Mouse (Mus musculus) heart, adult 2 months (tissue): Measurements from ENCODE around the gene Gadd45g. TPM values are rescaled to one million over a fixed set of nuclear protein-coding genes. Genes with fewer than 3 reads are reported as not detected.
"Not testable (repeated sequence)": the region's sequence is repeated elsewhere in the genome, so short reads cannot be mapped to it uniquely, and the experiment has no call there.

Experiments used
- DNase-seq, 2 experiments: peaks; one replicate each; pipeline ENCODE4 v3.0.0; 2021
- H3K27ac ChIP-seq: fragments of 200-600 bp; 2 replicates; pipeline ENCODE4 v1.8.1; 2022
- H3K27me3 ChIP-seq: fragments of 200-500 bp; 2 replicates; pipeline ENCODE4 v1.6.1; 2012; ENCODE audit warnings: mild to moderate bottlenecking, low read length, inconsistent platforms, mixed read lengths; ENCODE audit not compliant: control insufficient read depth, insufficient read depth
- H3K36me3 ChIP-seq: fragments of 200-500 bp; 2 replicates; pipeline ENCODE4 v1.6.1; 2012; ENCODE audit warnings: low read length, inconsistent platforms; ENCODE audit not compliant: control insufficient read depth, insufficient read depth
- H3K4me1 ChIP-seq: fragments of 200-500 bp; 2 replicates; pipeline ENCODE4 v1.6.1; 2011; ENCODE audit warnings: low read length; ENCODE audit not compliant: control insufficient read depth, insufficient read depth
- H3K4me3 ChIP-seq: fragments of 200-600 bp; 2 replicates; pipeline ENCODE4 v1.8.1; 2022
- H3K79me2 ChIP-seq: fragments of 200-500 bp; replicated peaks from 2 replicates; pipeline ENCODE4 v1.6.1; 2012; ENCODE audit warnings: mild to moderate bottlenecking, inconsistent platforms, low read length, moderate library complexity, mixed read lengths; ENCODE audit not compliant: control insufficient read depth, insufficient read depth
- H3K9ac ChIP-seq: fragments of 200-500 bp; 2 replicates; pipeline ENCODE4 v1.6.1; 2012; ENCODE audit warnings: low read depth, mild to moderate bottlenecking, control low read depth, inconsistent platforms, low read length, mixed read lengths
- CTCF ChIP-seq: fragments of 200-600 bp; IDR thresholded peaks from 2 replicates; pipeline ENCODE4 v1.8.1; 2022; ENCODE audit warnings: antibody characterized with exemption, mild to moderate bottlenecking, moderate library complexity
- EP300 ChIP-seq: fragments of 200-500 bp; IDR thresholded peaks from 2 replicates; pipeline ENCODE4 v1.6.1; 2011; ENCODE audit warnings: low read depth, low read length, control low read depth; ENCODE audit not compliant: insufficient read depth
- POLR2A ChIP-seq: fragments of 200-500 bp; IDR thresholded peaks from 2 replicates; pipeline ENCODE4 v1.6.1; 2011; ENCODE audit warnings: mild to moderate bottlenecking, low read depth, low read length, control low read depth; ENCODE audit not compliant: insufficient read depth
- WGBS: fragments of 180-500 bp; shearing (Covaris S2); methylation state at CpG from one replicate; pipeline ENCODE4 v1.1.7; 2018; 5-methylcytosine and 5-hydroxymethylcytosine counted together
- intact Hi-C: fragments of 180-260 bp; cut with DNase I; formaldehyde crosslinking; loops from one replicate; pipeline ENCODE4 v1.15.1; 2025
- polyA plus RNA-seq: library from polyadenylated mRNA; depleted of rRNA; stranded (reverse); fragments of >200 nt; gene quantifications from 2 replicates; pipeline ENCODE4 v1.2.3, GENCODE M21; 2012
- total RNA-seq, 2 experiments: library from RNA; stranded (reverse); gene quantifications; 2 replicates each; pipeline ENCODE4 v1.2.3; 2021

Gadd45g gene
- total and polyA plus RNA-seq, 3 experiments = 8.2 to 24.3 (median 19.0) TPM

- TF ChIP-seq EP300 (no peak), CTCF (peak; percentile 94)
- peak in 1 of 2 experiments; percentile 26 for DNase-seq
- Histone ChIP-seq H3K36me3 (no peaks in the 10 kb centered on the region), H3K4me3 (no peak overlapping the region), H3K79me2 (no peaks in the 10 kb centered on the region), H3K9ac (no peak overlapping the region), H3K27ac (no peak overlapping the region), H3K27me3 (no peaks in the 10 kb centered on the region), H3K4me1 (no peaks in the 10 kb centered on the region; the same call in 1 of the 2 replicates)
- intact Hi-C loops = no loop called here
- WGBS = 31% methylated on average over 10 of the region's 10 CpGs
Observed at GRCm38 (mm10) chr13:51830744-51831450, 15.6 kb upstream of the Gadd45g start.

GRCm38 (mm10) chr13:51832491-51832890 is 14.0 kb upstream of the Gadd45g start:
- Histone ChIP-seq H3K4me1 (no peaks in the 10 kb centered on the region; the same call in 1 of the 2 replicates), H3K27me3 (no peaks in the 10 kb centered on the region), H3K79me2 (no peaks in the 10 kb centered on the region), H3K36me3 (no peaks in the 10 kb centered on the region), H3K27ac (no peak overlapping the region), H3K4me3 (no peak overlapping the region), H3K9ac (no peak overlapping the region)
- DNase-seq = no peak
- intact Hi-C loops = no loop called here
- 92% methylated on average over 6 of the region's 6 CpGs for WGBS
- TF ChIP-seq POLR2A (no peak), CTCF (no peak), EP300 (no peak)

- H3K4me3 ChIP-seq = no peak overlapping the region
- no peak overlapping the region for H3K9ac ChIP-seq
- intact Hi-C loops = no loop called here
- no peaks in the 10 kb centered on the region for H3K27me3 ChIP-seq
- 62% methylated on average over 2 of the region's 2 CpGs for WGBS
- no peaks in the 10 kb centered on the region for H3K79me2 ChIP-seq
- no peak overlapping the region for H3K27ac ChIP-seq
- no peak for TF ChIP-seq CTCF
- TF ChIP-seq POLR2A = no peak
- no peak for TF ChIP-seq EP300
- no peaks in the 10 kb centered on the region for H3K36me3 ChIP-seq
- no peaks in the 10 kb centered on the region; the same call in 1 of the 2 replicates for H3K4me1 ChIP-seq
- DNase-seq = no peak
Observed at GRCm38 (mm10) chr13:51833611-51834010, 12.9 kb upstream of the Gadd45g start.

- H3K4me3 ChIP-seq, intact Hi-C loops, H3K27me3 ChIP-seq, DNase-seq, H3K4me1 ChIP-seq, H3K36me3 ChIP-seq, H3K79me2 ChIP-seq, H3K27ac ChIP-seq, H3K9ac ChIP-seq: not testable (repeated sequence)
- TF ChIP-seq CTCF = peak; percentile 30
- WGBS = 65% methylated on average over 8 of the region's 8 CpGs
Observed at GRCm38 (mm10) chr13:51834024-51834423, 12.5 kb upstream of the Gadd45g start.

- TF ChIP-seq CTCF (no peak), EP300 (no peak), POLR2A (no peak)
- Histone ChIP-seq H3K4me1 (no peaks in the 10 kb centered on the region; the same call in 1 of the 2 replicates), H3K9ac (no peak overlapping the region), H3K36me3 (no peaks in the 10 kb centered on the region), H3K27me3 (no peaks in the 10 kb centered on the region), H3K79me2 (no peaks in the 10 kb centered on the region), H3K27ac (no peak overlapping the region), H3K4me3 (no peak overlapping the region)
- DNase-seq = no peak
- intact Hi-C loops = no loop called here
- WGBS = 40% methylated on average over 2 of the region's 2 CpGs
Observed at GRCm38 (mm10) chr13:51834520-51834919, 12.0 kb upstream of the Gadd45g start.

GRCm38 (mm10) chr13:51835208-51835607 is 11.3 kb upstream of the Gadd45g start:
- not testable (repeated sequence) for H3K9ac ChIP-seq, H3K36me3 ChIP-seq, H3K79me2 ChIP-seq, H3K4me1 ChIP-seq, H3K27me3 ChIP-seq, DNase-seq, H3K27ac ChIP-seq, H3K4me3 ChIP-seq
- intact Hi-C loops = loop anchor here (5.0 kb wide), 2 partner anchors 702 to 792 kb away; no protein-coding TSS in a partner anchor
- WGBS = 63% methylated on average over 4 of the region's 4 CpGs
